Mouse (Mus musculus) heart, embryonic 11.5 days (tissue): ENCODE measurements around the gene Gm17655. TPM values are rescaled to one million over a fixed set of nuclear protein-coding genes. Genes with fewer than 3 reads are reported as not detected.
"Not testable (repeated sequence)": the region's sequence is repeated elsewhere in the genome, so short reads cannot be mapped to it uniquely, and the experiment has no call there.

ENCODE experiments used
- ATAC-seq: fragments of 200-750 bp; cut with Nextera tagmentation; replicated peaks from 2 replicates; pipeline ENCODE4 v1.8.0; 2017; ENCODE audit warnings: moderate library complexity; ENCODE audit not compliant: insufficient number of reproducible peaks, low FRiP score, low TSS enrichment
- H3K27ac ChIP-seq: fragments of 300-500 bp; sonication (generic); 2 replicates; pipeline ENCODE4 v1.5.1; 2014; ENCODE audit warnings: mild to moderate bottlenecking, low read depth, low read length
- H3K27me3 ChIP-seq: fragments of 300-500 bp; sonication (generic); 2 replicates; pipeline ENCODE4 v1.6.1; 2014; ENCODE audit warnings: mild to moderate bottlenecking, low read length, mixed read lengths; ENCODE audit not compliant: control insufficient read depth, insufficient read depth
- H3K36me3 ChIP-seq: fragments of 300-500 bp; sonication (generic); 2 replicates; pipeline ENCODE4 v1.6.1; 2014; ENCODE audit warnings: mild to moderate bottlenecking, low read length, moderate library complexity, mixed read lengths; ENCODE audit not compliant: control insufficient read depth, insufficient read depth
- H3K4me1 ChIP-seq: fragments of 300-500 bp; sonication (generic); 2 replicates; pipeline ENCODE4 v1.6.1; 2014; ENCODE audit warnings: low read length; ENCODE audit not compliant: control insufficient read depth, insufficient read depth
- H3K4me2 ChIP-seq: fragments of 300-500 bp; sonication (generic); 2 replicates; pipeline ENCODE4 v1.6.1; 2014; ENCODE audit warnings: mild to moderate bottlenecking, moderate library complexity
- H3K4me3 ChIP-seq: fragments of 300-500 bp; sonication (generic); 2 replicates; pipeline ENCODE4 v1.5.1; 2014; ENCODE audit warnings: low read depth, low read length
- H3K9ac ChIP-seq: fragments of 300-500 bp; sonication (generic); 2 replicates; pipeline ENCODE4 v1.6.1; 2014; ENCODE audit warnings: mild to moderate bottlenecking, low read depth, low read length, moderate library complexity
- H3K9me3 ChIP-seq: fragments of 300-500 bp; sonication (generic); replicated peaks from 2 replicates; pipeline ENCODE4 v1.6.1; 2016; ENCODE audit warnings: low read length; ENCODE audit not compliant: control insufficient read depth
- WGBS: fragments of 180-500 bp; shearing (Covaris S2); extraction: QIAGEN DNeasy Blood & Tissue Kit; methylation state at CpG from one replicate; pipeline ENCODE4 v1.1.7; 2014; ENCODE audit not compliant: insufficient replicate concordance; 5-methylcytosine and 5-hydroxymethylcytosine counted together
- polyA plus RNA-seq: library from polyadenylated mRNA; unstranded; fragments of >200 nt; fragmentation: Nextera tagmentation; extraction: Ambion mirVana; gene quantifications from 2 replicates; pipeline ENCODE4 v1.2.1, GENCODE M21; 2014

Gene Gm17655
- polyA plus RNA-seq, 1 experiment from 2014 or later: 1.7 TPM

GRCm38 (mm10) chr5:110015775-110016174 lies 56.5 kb downstream of the Gm17655 start:
- not testable (repeated sequence) for H3K27ac ChIP-seq, H3K4me2 ChIP-seq, ATAC-seq, H3K4me1 ChIP-seq, H3K27me3 ChIP-seq, H3K4me3 ChIP-seq, H3K9ac ChIP-seq, H3K9me3 ChIP-seq, H3K36me3 ChIP-seq
- WGBS: 83% methylated on average over 10 of the region's 10 CpGs

Other genes with a start within 250 kb of the Gm17655 start
- gene Gm15446, start 149.1 kb downstream of the Gm17655 start, polyA plus RNA-seq: 0.44 and 0.62 TPM in 2 replicates
- gene Zfp932, start 76.0 kb downstream of the Gm17655 start, polyA plus RNA-seq: 13.3 and 15.5 TPM in 2 replicates
- gene Gm35315, start 21.9 kb upstream of the Gm17655 start, polyA plus RNA-seq: 0.24 and 1.0 TPM in 2 replicates
- gene Plcxd1, start 27.5 kb upstream of the Gm17655 start, polyA plus RNA-seq: 0.32 and 0.33 TPM in 2 replicates
- gene Gtpbp6, start 35.7 kb upstream of the Gm17655 start, polyA plus RNA-seq: 18.1 and 19.8 TPM in 2 replicates
- gene Zfp605, start 37.6 kb upstream of the Gm17655 start, polyA plus RNA-seq: 1.8 and 2.9 TPM in 2 replicates
- gene Chfr, start 63.3 kb upstream of the Gm17655 start, polyA plus RNA-seq: 35.7 and 38.1 TPM in 2 replicates
- gene Golga3, start 104.2 kb upstream of the Gm17655 start, polyA plus RNA-seq: 19.2 and 20.9 TPM in 2 replicates
- gene Ankle2, start 158.5 kb upstream of the Gm17655 start, polyA plus RNA-seq: 24.8 and 28.7 TPM in 2 replicates
- 55.4 and 64.6 TPM in 2 replicates for gene Pgam5, start 197.4 kb upstream of the Gm17655 start, polyA plus RNA-seq
- gene Pxmp2, start 213.7 kb upstream of the Gm17655 start, polyA plus RNA-seq: 15.1 and 18.0 TPM in 2 replicates
- gene Pole, start 213.8 kb upstream of the Gm17655 start, polyA plus RNA-seq: 21.2 and 25.7 TPM in 2 replicates